Mouse (Mus musculus): ENCODE measurements around the gene Lyar. TPM values are rescaled to one million over a fixed set of nuclear protein-coding genes. Genes with fewer than 3 reads are reported as not detected.
A peak's percentile ranks its signal among the peaks of the same experiment; 100 is the strongest.

The Lyar gene
- total and polyA plus RNA-seq, 3 experiments: 2.5 to 23.6 (median 16.1) TPM

DNA sequence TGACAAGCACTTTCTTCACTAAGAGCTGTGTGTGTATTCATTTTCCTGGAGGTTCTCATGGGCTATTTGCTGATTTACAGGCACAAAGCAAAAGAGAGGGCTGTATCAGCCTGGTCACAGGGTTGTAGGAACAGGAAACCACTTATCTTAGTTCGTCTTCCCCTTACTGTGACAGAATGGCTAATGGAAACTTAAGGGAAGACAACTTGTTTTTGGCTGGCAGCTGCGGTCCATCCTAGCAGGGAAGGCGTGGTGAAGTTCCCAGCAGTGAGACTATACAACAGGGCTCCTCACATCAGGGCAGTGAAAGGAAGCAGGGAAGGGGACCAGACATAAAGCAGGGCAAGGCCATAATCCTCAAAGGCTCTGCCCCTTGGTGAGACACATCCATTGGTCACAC is 35.4 kb downstream of the Lyar start:
- DNase-seq: no peak

DNA sequence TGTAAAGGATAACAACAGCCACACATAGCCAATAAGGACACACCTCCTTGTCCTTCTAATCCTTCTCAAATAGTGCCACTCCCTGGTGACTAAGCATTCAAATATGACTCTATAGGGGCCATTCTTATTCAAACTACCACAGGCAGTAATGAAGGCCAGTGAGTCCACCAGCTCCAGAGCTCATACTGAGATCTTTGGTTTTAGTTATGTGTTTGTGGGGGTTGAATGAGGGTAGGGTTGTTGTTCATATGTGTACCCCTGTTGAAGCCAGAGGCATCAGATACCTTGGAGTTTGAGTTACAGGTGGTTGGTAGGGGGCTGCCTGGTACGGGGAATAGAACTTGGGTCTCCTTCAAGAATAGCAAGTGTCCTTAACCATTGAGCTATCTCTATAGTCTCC is 36.3 kb downstream of the Lyar start:
- no peak for DNase-seq

DNA sequence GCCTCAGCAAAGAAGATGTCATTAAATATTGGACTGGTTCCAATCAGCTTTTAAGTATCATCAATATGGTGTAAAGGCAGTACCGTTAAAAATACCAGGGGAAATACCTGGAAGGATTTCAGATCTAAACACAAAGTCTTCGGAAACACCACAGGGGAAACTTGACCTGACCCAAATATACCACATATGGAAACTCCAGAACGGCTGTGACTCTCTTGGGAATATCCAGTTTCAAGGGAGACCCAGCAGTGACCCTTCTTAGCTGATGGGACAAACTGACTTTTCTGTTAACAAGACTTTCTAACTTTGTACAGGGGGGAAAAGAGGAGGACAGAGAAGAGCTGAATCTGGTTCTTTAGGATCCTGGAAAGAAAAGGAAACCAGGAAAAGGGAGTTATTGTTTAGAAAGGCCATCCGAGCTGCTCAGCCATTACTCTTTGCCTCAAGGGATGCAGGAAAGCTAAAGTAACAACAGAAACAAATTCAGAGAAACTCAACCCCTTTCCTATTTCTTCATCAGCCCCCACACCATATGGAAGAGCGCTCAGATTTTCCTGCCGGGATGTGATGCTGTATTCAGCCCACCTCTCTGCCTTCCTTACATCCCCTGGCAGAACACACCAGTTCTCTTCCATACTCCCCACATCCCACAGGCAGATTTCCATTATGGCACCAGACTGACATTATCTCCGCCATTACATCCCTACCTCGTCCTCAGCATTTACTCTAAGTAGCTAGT is 37.9 kb downstream of the Lyar start:
- DNase-seq: no peak

DNA sequence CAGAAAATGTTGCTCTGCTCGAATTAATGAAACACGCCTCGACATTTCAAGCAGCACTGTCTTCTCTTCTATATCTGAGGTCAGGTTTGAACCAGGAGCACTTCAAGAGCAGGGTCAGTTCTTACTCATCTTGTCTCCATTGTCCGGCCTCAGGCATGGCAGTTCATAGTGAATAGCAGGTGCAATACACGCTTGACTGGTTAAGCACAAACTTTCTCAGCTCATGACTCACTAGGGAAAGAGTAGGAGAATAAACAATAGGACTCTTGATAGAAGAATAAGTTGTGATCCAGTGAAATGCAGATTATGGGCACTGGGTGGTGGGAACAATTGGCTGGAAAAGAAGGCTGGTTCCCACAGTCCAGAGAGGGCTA is 38.5 kb downstream of the Lyar start:
- DNase-seq: no peak

DNA sequence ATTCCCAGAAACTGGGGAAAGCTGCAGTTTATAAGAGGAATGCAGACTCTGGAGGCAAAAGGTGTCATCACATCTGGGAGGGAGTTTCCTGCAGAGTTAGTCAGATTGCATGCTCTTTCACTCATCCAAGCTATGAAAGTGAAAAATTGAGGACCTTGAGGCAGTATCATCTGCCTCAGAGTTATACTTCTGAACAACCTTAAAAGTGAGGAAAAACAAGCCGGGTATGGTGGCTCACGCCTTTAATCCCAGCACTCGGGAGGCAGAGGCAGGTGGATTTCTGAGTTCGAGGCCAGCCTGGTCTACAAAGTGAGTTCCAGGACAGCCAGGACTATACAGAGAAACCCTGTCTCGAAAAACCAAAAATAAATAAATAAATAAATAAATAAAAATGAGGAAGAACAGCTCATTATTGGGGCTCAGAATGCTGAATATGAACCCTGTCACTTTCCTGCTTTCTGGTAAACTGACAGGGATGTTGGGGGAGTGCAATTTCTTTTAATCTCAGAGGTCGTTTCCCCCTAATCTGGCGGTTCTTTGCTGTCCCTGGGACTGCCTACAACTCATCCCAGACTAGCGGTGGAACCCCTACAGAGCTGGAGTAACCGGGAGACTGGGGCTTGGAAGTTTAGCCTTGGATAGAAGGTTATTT is 39.3 kb downstream of the Lyar start:
- DNase-seq: no peak

DNA sequence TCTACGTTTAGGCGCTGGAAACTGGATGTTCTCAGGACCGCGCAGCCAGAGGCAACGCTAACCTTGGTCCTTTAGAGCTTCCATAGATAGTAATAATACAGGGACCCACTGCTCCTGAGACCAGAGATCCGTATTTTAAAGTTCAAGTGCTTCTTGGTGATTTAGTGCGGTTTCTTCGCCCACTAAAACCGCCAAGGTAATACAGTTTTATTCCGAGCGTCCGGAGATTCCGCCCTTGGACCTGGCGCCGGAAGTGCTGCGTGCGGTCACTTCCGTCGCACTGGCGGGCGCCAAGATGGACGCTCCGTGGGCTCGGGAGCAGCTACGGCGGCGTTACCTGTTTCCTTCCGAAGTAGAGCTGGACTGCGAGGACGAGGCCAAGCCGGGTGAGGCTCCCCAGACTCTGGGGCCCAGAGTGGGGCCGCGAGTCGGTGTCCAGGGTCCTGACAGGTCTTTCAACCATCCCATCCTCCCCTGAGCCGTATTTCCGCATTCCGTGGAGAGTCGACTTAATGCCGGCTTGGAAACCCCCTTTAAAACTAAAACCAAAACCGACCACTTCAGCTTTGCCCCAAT is 39.9 kb downstream of the Lyar start, which contains the start of gene Tmem128:
Gene Tmem128 (plus strand): TSS at position 79 of the 576 bp plus-strand sequence.
- peak; percentile 81 for DNase-seq

DNA sequence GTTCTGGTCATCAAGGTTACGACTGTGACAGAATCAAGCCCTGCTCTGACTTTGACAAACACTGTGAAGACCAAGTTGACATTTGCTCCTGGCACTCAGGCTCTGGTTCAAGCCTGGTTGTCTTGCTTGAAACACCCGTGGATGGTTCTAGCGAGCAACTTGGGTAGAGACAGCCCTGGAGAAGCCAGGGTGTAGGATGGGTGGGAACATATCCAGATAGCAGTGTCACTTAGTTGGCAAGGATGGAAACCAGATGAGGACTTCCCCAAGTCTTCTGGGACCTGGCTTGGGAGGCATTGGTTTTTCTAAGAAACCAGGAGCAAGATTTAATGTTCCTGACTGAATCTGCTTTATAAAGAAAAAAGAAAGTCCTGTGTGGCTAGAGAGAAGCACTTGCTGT is 50.7 kb downstream of the Lyar start:
- no peak for DNase-seq

DNA sequence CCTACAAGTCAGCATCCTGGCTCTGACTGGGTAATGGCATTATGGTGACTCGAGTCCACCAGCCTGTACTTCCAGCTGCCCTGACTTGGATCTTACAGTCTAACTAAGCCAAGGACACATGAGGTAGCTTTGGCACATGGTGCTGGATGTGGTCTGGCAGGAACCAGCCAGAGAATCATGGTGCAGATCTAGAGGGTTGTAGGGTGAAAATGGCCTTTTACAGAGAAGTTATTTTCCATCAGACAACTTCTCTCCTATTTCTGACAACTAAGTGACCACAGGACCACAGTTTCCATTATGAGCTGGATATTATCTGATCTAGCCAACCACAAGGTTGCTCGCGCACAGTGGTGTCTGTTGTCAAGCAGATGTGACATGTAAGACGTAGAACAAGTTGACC is 53.6 kb downstream of the Lyar start:
- no peak for DNase-seq

DNA sequence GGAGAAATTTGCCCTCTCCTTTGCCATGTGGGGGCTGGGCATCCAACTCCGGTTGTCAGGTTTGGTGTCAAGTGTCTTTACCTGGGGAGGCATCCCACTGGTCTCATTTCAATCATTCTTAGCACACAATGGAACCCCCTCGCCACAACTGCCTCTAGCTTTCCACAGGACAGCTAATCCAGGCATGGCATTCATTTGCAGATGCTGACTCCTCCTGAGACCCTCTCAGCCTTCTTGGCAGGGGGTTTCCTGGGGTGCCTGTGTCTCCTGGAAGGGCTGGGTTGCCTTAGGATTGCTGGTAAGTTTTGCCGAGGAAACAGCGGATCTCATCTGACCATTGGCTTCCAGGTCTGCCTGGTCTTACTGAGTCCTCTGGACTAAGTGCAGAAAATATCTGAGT is 55.5 kb downstream of the Lyar start, which contains the start of gene Otop1:
Gene Otop1 (plus strand): TSS at position 202 of the 400 bp plus-strand sequence.
- DNase-seq: no peak

DNA sequence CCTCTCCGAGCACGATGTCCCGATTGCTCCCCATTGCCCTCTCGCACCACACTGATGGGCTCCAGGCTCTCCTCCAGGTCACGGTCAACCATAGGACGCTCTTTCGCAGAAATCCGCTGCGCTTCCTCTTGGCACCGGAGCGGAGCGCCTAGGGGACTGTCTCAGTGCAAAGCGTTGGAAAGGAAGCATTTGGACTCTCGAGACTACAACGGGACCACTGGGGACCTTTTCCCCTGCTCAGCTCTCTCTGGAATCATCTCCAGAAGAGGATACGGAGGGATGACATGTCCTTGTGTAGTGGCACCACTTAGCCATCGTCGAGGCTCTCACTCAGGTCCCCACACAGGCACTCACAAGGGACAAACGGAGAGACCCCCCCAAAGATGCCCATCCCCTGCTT is 56.2 kb downstream of the Lyar start:
- no peak for DNase-seq

DNA sequence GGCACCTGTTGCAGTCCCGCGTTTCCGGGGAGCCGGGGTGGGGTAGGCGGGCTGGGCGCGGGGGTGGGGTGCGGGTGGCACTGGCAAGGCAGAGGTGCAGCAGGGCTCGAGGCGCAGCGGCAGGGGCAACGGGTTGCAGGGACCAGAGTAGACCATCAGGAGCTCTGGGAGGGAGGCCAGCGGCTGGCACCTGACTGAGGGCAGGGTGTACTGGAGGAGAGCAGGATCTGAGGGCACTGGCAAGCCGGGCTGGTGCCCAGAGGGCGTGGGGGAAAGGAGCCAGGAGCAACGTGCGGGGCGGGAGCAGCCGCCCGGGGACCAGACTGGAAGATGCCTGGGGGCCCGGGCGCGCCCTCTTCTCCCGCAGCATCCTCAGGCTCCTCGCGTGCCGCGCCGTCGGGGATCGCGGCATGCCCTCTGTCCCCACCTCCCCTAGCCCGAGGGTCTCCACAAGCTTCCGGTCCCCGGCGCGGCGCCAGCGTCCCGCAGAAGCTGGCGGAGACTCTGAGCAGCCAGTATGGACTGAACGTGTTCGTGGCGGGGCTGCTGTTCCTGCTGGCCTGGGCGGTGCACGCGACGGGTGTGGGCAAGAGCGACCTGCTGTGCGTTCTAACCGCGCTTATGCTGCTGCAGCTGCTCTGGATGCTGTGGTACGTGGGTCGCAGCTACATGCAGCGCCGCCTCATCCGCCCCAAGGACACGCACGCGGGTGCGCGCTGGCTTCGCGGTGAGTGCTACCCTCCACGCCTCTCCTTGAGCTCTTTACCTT is 57.0 kb downstream of the Lyar start:
- DNase-seq: peak; percentile 20

DNA sequence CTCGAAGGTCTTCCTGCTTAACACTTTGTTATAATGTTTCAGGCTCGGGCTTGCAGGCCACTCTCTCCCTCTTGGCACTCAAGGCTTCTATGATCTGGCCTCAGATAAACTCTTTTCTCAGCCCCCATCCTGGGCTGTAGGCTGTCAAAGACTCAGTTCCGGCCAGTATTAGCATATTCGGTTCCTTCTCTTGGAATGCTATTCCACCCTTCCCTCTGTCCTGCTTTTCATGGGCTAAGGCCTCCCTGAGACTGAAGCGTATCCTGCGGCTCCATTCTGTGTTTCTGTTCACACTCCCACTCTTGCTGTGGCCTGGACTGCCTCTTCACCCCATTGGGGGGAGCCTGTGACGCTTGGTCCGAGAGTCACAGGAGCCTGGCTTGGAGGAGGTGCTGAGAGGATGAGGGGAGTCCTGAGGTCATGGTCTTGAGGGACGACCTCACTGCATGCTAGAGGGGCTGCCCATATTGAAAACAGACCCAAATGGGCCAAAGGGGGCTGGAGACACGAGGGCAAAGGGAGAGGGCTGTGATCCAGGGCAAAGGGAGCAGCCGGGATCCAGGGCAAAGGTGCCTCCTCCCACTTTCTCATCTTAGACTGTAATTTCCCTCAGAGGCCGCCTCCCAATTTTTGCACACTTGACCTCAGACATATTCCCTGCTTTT is 57.8 kb downstream of the Lyar start:
- peak; percentile 39 for DNase-seq

DNA sequence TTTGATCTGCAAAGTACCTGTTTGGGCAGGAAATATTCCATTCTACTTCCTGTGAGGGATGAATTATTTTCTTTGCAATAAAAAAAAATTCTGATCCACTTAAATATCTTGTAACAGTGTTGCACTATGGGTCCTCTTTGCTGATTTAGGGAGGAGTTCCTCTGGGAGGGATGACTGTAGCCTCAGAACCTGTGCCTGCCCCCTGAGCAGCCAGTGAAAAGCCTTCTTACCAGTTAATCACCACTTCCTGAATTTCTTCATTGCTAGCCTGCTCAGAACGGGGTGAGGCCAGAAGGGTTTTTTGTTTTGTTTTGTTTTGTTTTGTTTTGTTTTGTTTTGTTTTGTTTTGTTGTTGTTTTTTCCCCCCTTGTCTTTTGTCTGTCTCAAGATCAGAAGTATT is 59.8 kb downstream of the Lyar start:
- DNase-seq: no peak

Other genes with a start within 250 kb of the Lyar start
- gene Stx18, start 181.7 kb upstream of the Lyar start, total RNA-seq (2021): 10 to 100 TPM; 31.9 to 37.1 TPM
- gene Stx18, start 181.7 kb upstream of the Lyar start, polyA plus RNA-seq (2012; rRNA removed): 12.9 and 14.6 TPM in 2 replicates
- gene Nsg1, start 60.6 kb upstream of the Lyar start, total RNA-seq (2021): 10 to 100 TPM; 58.0 to 89.3 TPM
- 39.1 and 41.3 TPM in 2 replicates for gene Nsg1, start 60.6 kb upstream of the Lyar start, polyA plus RNA-seq (2012; rRNA removed)
- gene Zbtb49, start within 50 bp of the Lyar start, total RNA-seq (2021): 1 to 10 TPM; 7.1 to 8.8 TPM
- gene Zbtb49, start within 50 bp of the Lyar start, polyA plus RNA-seq (2012; rRNA removed): 11.1 and 11.4 TPM in 2 replicates
- gene Tmem128, start 39.7 kb downstream of the Lyar start, total RNA-seq (2021): 10 to 100 TPM; 32.3 to 38.9 TPM
- gene Tmem128, start 39.7 kb downstream of the Lyar start, polyA plus RNA-seq (2012; rRNA removed): 12.0 and 12.7 TPM in 2 replicates
- 10 to 100 TPM; 40.9 to 52.0 TPM for gene Otop1, start 55.5 kb downstream of the Lyar start, total RNA-seq (2021)
- 12.9 and 24.0 TPM in 2 replicates for gene Otop1, start 55.5 kb downstream of the Lyar start, polyA plus RNA-seq (2012; rRNA removed)
- gene Drd5, start 98.9 kb downstream of the Lyar start, total RNA-seq (2021): not detected
- not detected in 2 replicates for gene Drd5, start 98.9 kb downstream of the Lyar start, polyA plus RNA-seq (2012; rRNA removed)

All from adrenal gland, adult 2 months (tissue).